Mouse (Mus musculus): ENCODE data around the gene Ssb.

DNA sequence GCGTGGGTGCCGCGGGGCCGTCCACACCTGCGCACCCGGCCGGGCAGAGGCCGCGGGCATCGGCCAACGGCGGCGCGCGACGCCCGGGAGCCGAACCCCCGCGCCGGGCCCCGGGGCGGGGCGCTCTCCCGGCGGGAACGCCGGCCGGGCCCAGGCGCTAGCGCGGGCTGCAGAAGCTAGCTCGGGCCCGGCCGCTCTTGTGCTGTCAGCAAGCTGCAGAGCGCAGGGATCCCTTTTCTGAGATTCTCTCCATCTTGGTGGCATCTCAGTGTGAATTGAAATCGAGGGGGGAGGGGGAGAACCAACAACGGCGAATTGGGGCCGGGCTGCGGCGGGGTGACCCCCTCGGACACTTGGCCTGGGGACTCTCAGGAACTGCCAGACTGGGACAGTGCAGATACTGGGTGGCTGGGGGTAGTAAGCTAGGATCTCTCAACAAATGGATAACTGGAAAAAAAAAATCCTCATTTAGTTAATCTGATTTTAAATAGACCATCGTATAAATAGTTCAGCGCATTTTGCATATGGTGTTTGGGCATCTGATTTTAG lies 38.2 kb upstream of the Ssb start:
- no peak for TF ChIP-seq CTCF (IDR thresholded peaks at IDR 0.05; ENCODE audit: low read depth, low read length)
- TF ChIP-seq POLR2A (IDR thresholded peaks at IDR 0.05; ENCODE audit: extremely low read depth, insufficient read depth, low read length) = no peak

Data from liver, adult 2 months (tissue).